Mouse (Mus musculus) testis, adult 2 months (tissue): Measurements from ENCODE around the gene Gm10282. TPM values are rescaled to one million over a fixed set of nuclear protein-coding genes. Genes with fewer than 3 reads are reported as not detected.

Experiments used
- H3K27ac ChIP-seq: fragments of 200-500 bp; 2 replicates; pipeline ENCODE4 v1.5.1; 2012; ENCODE audit warnings: low read depth, low read length; ENCODE audit not compliant: control insufficient read depth, insufficient read depth
- H3K27me3 ChIP-seq: fragments of 200-500 bp; 2 replicates; pipeline ENCODE4 v1.6.1; 2012; ENCODE audit warnings: mild to moderate bottlenecking, low read length, moderate library complexity; ENCODE audit not compliant: control insufficient read depth, insufficient read depth
- H3K36me3 ChIP-seq: fragments of 200-500 bp; 2 replicates; pipeline ENCODE4 v1.6.1; 2012; ENCODE audit warnings: mild to moderate bottlenecking, low read length; ENCODE audit not compliant: control insufficient read depth, insufficient read depth
- H3K4me1 ChIP-seq: fragments of 200-500 bp; 2 replicates; pipeline ENCODE4 v1.6.1; 2012; ENCODE audit warnings: low read length; ENCODE audit not compliant: control insufficient read depth, insufficient read depth
- H3K4me3 ChIP-seq: fragments of 200-500 bp; 2 replicates; pipeline ENCODE4 v1.5.1; 2012; ENCODE audit warnings: low read depth, mild to moderate bottlenecking, low read length, moderate library complexity, mixed read lengths; ENCODE audit not compliant: control insufficient read depth
- CTCF ChIP-seq: fragments of 200-500 bp; IDR thresholded peaks from 2 replicates; pipeline ENCODE4 v1.5.1; 2012; ENCODE audit warnings: low read depth, mild to moderate bottlenecking, inconsistent platforms, low read length, moderate library complexity; ENCODE audit not compliant: control insufficient read depth, insufficient read depth, insufficient replicate concordance
- POLR2A ChIP-seq: fragments of 200-500 bp; IDR thresholded peaks from 2 replicates; pipeline ENCODE4 v1.6.1; 2012; ENCODE audit warnings: low read depth, mild to moderate bottlenecking, inconsistent platforms, low read length, moderate library complexity; ENCODE audit not compliant: control insufficient read depth
- polyA plus RNA-seq: library from polyadenylated mRNA; depleted of rRNA; stranded (reverse); fragments of >200 nt; gene quantifications from 2 replicates; pipeline ENCODE4 v1.2.3, GENCODE M21; 2012

Gene Gm10282
- polyA plus RNA-seq, 1 experiment = 1.7 TPM

- no peaks in the 10 kb centered on the region for H3K4me1 ChIP-seq
- H3K36me3 ChIP-seq = no peaks in the 10 kb centered on the region; the same call in 1 of the 2 replicates
- no peaks in the 10 kb centered on the region for H3K27me3 ChIP-seq
- H3K27ac ChIP-seq = no peak overlapping the region
- TF ChIP-seq CTCF = no peak
- no peak for TF ChIP-seq POLR2A
- H3K4me3 ChIP-seq = no peak overlapping the region
These were observed 43.9 kb upstream of the Gm10282 start for GRCm38 (mm10) chr8:72348956-72349355.

- no peaks in the 10 kb centered on the region; the same call in 1 of the 2 replicates for H3K36me3 ChIP-seq
- no peaks in the 10 kb centered on the region for H3K27me3 ChIP-seq
- H3K27ac ChIP-seq = no peak overlapping the region
- TF ChIP-seq POLR2A (no peak), CTCF (no peak)
- H3K4me3 ChIP-seq = no peak overlapping the region
- H3K4me1 ChIP-seq = no peaks in the 10 kb centered on the region
These were observed 43.1 kb upstream of the Gm10282 start for GRCm38 (mm10) chr8:72348114-72348513.

- TF ChIP-seq CTCF (no peak), POLR2A (no peak)
These were observed 42.5 kb upstream of the Gm10282 start for GRCm38 (mm10) chr8:72347553-72347952.

GRCm38 (mm10) chr8:72343725-72344124 is 38.7 kb upstream of the Gm10282 start:
- H3K27ac ChIP-seq = no peak overlapping the region
- H3K4me3 ChIP-seq = no peak overlapping the region
- H3K36me3 ChIP-seq = no peaks in the 10 kb centered on the region; the same call in none of the 2 replicates
- no peaks in the 10 kb centered on the region for H3K4me1 ChIP-seq
- no peak for TF ChIP-seq CTCF
- TF ChIP-seq POLR2A = no peak
- H3K27me3 ChIP-seq = no peaks in the 10 kb centered on the region

More at GRCm38 (mm10) chr8:72347553-72347952, 42.5 kb upstream of the Gm10282 start:
- H3K27ac ChIP-seq = no peak overlapping the region
- H3K4me1 ChIP-seq = no peaks in the 10 kb centered on the region
- no peak overlapping the region for H3K4me3 ChIP-seq
- H3K36me3 ChIP-seq = no peaks in the 10 kb centered on the region; the same call in 1 of the 2 replicates
- no peaks in the 10 kb centered on the region for H3K27me3 ChIP-seq

GRCm38 (mm10) chr8:72342556-72343300 is 37.7 kb upstream of the Gm10282 start:
- no peaks in the 10 kb centered on the region; the same call in none of the 2 replicates for H3K36me3 ChIP-seq
- no peaks in the 10 kb centered on the region for H3K4me1 ChIP-seq
- H3K27ac ChIP-seq = no peak overlapping the region
- no peak overlapping the region for H3K4me3 ChIP-seq
- no peaks in the 10 kb centered on the region for H3K27me3 ChIP-seq
- no peak for TF ChIP-seq CTCF
- TF ChIP-seq POLR2A = no peak

- no peaks in the 10 kb centered on the region for H3K27me3 ChIP-seq
- H3K4me1 ChIP-seq = no peaks in the 10 kb centered on the region
- no peak for TF ChIP-seq CTCF
- no peak for TF ChIP-seq POLR2A
- no peaks in the 10 kb centered on the region; the same call in 1 of the 2 replicates for H3K36me3 ChIP-seq
- H3K4me3 ChIP-seq = no peak overlapping the region
- H3K27ac ChIP-seq = no peak overlapping the region
These were observed 32.0 kb upstream of the Gm10282 start for GRCm38 (mm10) chr8:72337034-72337433.

GRCm38 (mm10) chr8:72336273-72336672 is 31.2 kb upstream of the Gm10282 start:
- Histone ChIP-seq H3K36me3 (no peaks in the 10 kb centered on the region; the same call in 1 of the 2 replicates), H3K4me1 (no peaks in the 10 kb centered on the region), H3K27me3 (no peaks in the 10 kb centered on the region), H3K4me3 (no peak overlapping the region), H3K27ac (no peak overlapping the region)
- TF ChIP-seq POLR2A = no peak
- TF ChIP-seq CTCF = no peak

- Histone ChIP-seq H3K36me3 (no peaks in the 10 kb centered on the region; the same call in 1 of the 2 replicates), H3K4me3 (no peak overlapping the region), H3K27me3 (no peaks in the 10 kb centered on the region), H3K4me1 (no peaks in the 10 kb centered on the region), H3K27ac (no peak overlapping the region)
- TF ChIP-seq POLR2A = no peak
- TF ChIP-seq CTCF = no peak
These were observed 29.1 kb upstream of the Gm10282 start for GRCm38 (mm10) chr8:72334144-72334641.
